Mouse (Mus musculus) heart, adult 2 months (tissue): ENCODE results near the gene Pex26.

ENCODE experiments used
- CTCF ChIP-seq: fragments of 200-600 bp; IDR thresholded peaks from 2 replicates; pipeline ENCODE4 v1.8.1; 2022; ENCODE audit warnings: antibody characterized with exemption, mild to moderate bottlenecking, moderate library complexity
- EP300 ChIP-seq: fragments of 200-500 bp; IDR thresholded peaks from 2 replicates; pipeline ENCODE4 v1.6.1; 2011; ENCODE audit warnings: low read depth, low read length, control low read depth; ENCODE audit not compliant: insufficient read depth

DNA sequence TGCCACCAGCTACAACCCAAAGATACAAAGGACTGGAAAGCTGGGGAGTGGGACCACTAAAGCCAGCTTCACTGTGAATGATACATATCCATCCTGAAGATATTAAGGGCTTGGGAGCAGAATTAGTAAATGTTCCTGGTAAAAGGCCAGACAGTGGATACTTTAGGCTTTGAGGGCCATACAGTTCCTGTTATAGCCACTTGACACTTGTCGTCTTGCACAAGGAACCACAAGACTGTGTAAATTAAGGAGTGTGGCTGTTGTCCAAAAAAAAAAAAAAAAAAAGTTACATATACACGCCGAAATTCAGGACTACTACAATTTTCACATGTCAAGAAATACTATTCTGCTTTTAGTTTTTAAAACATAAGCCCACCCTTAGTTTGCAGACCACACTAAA, 35.1 kb upstream of the Pex26 start:
- TF ChIP-seq EP300 = no peak
- TF ChIP-seq CTCF = no peak
